Mouse (Mus musculus): ENCODE data around the gene Cemip.

Gene Cemip

DNA sequence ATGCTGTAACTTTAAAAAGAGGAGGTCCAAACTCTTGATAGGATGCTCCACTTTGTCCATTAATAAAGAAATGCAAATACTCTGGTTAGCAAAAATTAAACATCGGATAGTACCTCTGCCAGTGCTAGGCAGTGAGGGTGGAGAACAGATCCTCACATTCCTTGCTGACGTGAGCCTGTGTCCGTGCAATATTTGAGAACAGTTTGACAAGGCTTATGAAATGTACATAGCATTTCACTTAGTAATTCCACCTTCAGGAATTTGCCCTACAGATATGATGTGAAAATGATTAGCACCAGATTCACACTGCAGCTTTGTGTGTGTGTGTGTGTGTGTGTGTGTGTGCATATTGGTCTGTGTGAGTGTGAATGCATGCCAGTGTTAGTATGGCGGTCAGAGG is 4.5 kb upstream of the Cemip start:
- DNase-seq: no peak

DNA sequence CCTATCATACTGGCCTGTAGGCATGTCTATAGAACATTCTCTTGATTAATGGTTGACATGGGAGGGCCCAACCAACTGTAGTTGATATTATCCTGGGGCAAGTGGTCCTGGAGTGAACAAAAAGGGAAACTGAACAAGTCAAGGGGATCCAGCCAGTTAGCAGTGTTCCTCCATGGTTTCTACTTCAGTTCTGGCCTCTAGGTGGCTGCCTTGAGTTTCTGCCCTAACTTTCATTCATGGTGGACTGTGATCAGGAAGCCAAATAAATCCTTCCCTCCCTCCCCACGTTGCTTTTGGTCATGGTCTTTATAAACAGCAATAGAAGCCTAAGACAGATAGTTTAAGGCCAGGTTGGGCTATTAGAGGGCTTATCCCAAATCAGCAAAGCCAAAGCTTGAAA is 3.5 kb upstream of the Cemip start:
- DNase-seq: no peak

DNA sequence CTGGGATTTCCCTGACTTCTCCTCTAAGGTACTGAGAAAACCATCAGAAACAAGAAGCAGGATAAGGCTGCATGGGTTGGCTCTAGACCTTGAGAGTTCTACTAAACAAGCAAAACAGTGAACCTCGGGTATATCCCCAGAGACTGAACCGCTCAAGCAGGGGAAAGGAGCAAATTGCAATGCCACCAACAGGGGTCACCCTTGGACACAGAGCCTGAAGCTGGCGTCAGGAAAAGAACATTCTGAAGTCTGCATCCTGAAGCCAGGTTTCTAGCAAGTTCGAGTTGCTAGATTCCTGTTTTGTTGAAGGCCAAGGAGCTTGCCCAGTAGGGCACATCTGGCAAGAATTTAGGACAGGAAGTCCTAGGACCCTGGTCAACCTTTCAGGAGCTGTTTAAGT is 2.7 kb upstream of the Cemip start:
- DNase-seq: peak; percentile 88

DNA sequence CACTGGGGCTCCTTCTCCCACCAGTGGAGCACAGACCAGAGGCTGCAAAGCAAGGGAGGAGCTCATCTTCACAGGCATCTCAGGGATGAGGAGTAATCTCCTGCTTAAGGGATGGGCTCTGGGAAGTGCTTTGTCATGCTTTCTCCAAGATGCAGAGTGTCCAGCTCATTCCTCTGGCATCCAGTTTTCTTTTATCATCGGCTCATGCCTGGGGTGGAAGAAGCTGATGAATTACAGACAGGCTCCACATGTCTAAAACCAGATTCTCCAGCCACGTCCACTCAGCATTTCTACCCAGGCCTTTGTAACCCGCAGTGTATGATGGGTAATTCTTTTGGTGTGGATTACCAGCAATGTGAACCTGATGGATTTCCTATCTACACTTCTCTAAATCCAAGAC is 1.9 kb upstream of the Cemip start:
- DNase-seq: no peak

DNA sequence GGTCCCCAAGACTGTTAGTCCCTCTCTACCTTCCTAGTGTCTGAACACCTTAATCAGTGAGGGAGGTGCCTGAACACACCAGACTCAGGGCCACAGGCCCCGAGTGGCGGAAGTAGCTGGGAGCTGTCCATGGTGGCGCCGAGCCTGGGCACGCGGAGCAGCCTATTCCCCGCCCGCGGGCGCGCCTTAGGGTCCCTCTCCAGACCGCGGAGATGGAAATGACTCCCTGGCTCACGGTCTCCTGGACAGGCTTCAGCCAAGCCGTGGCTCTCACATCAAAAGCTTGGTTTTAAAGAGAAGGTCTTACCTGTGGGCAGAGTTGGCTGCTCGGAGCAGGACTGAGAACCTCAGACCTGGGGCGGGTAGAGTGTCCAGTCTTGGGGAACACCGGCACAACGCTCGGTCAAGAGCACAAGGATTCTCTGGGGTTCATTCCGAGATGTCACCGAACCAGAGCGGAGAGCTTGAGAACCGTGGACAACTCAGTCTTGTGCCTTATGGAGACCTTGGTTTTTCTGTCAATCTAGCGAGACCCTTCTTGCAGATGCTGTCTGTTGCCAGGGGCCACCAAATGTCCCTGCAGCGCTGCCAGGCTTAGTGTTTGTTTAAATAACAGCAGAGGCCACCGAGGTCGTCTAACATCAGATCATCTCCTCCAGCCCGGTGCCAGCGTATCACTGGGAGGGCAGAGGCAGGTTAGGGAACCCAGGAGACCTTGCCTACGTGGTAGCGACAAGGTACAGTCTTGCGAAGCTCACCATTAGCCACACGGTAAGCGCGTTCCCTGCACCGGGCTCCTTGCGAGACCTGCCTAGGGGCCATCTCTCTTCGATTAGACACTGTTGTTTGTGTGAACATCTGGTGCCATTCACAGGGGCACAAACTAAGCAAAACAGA is 1.0 kb downstream of the Cemip start:
- DNase-seq: peak; percentile 67 to 82

DNA sequence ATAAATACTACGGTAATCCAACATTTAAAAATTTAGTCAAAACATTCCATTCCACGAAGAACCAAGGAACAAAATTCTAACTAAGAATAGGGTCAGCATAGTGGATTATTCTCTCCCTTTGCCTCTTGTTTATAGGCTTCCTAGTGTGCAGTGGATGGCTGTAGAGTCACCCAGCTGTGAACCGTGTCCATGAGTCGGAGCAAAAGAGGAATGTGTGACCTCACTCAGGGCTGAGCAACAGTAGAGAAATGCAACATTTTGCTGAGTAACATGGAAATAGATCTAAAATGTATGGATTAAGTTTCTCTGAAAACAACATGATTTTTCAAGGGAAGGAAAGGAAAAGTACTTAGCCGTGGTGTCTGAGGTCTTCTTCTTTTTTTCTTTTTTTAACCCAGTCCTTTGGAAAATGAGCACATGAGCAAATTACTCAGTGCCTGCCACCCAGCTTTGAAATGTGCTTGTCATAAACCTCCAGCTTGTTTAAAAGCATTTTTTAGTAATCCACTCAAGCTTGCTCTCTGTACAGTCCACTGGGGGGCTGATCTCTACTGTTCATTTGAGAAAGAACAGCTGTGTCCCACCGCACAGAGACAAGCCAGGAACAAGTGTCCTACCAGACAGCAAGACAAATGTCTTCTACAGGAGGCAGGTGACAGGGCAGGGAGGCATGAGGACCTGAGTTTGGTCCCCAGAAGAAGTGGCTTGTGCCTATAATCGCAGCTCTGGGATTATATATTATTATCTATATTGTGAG is 8.9 kb downstream of the Cemip start:
- no peak for DNase-seq

DNA sequence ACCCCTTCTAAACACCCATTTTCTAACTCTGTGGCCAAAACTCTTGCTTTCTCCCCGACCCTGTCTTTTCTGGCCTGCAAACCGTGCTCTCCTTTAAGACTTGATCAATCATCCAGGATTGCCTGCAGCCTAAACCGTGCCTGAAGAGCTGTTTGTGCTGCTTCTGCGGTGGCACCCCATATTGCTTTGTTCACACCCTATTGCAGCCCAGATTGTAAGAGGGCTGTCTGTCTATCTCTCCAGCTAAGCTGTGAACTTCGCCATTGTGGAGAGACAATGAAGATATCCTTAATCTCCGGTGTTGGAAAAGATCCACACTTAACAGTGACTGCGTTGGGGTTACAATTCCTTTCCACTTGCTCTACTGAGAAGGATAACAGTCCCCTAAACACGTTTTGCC is 12.0 kb downstream of the Cemip start:
- no peak for DNase-seq

GRCm38 (mm10) chr7:84073856-84074255 is 12.4 kb downstream of the Cemip start:
- peak; percentile 47 to 65 for DNase-seq

DNA sequence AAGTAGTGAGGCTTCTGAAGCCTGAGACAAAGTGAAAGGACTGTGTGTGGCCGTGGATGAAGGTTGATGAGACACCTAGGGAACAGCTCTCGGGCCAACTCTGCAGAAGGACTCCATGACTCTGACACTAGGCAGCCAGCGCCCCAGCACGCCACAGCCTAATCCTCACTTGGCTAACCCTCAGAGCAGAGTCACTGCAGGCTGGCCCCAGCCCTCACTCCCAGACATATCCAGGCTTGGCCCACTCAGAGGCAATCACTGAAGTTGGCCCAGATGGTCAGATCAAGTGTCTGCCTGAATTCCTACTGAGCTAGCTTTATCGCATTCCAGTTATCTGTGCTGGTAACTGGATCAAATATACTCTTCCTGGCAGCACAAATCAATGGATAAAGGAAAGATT is 17.4 kb downstream of the Cemip start:
- peak; percentile 81 to 92 for DNase-seq

- DNase-seq: no peak
Measured at GRCm38 (mm10) chr7:84059799-84060198, 26.5 kb downstream of the Cemip start.

DNA sequence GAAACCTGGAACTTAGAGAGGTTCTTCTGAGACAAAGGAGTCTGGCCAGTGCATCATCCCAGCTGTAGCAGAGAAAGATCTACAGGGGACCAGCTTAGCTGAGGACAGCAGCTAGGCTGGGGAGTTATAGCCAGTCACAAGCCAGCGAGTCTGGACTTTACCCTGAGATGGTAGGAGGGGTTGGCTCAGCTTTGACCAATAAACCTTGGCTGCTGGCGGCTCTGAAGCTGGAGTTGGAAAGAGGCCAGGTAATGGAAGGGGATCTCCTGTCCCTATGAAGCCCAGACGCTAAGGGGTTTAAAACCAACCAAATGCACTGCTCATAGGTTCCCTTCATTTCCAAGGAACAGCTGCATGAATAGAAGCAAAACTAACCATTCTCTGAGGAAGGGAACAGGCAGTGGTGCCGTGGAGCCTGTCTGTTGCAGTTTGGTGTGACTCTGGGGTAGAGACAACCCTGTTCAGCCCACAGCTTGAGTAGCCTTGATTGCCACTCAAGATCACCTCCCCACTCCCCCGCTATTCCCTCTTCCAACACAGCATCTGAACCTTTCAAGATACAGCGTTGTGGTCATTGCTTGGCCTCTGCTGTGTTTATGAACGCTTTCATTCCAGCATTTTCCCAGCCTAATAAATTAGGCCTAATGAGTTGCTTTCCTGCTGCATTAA is 30.2 kb downstream of the Cemip start:
- DNase-seq: peak; percentile 62 to 71

DNA sequence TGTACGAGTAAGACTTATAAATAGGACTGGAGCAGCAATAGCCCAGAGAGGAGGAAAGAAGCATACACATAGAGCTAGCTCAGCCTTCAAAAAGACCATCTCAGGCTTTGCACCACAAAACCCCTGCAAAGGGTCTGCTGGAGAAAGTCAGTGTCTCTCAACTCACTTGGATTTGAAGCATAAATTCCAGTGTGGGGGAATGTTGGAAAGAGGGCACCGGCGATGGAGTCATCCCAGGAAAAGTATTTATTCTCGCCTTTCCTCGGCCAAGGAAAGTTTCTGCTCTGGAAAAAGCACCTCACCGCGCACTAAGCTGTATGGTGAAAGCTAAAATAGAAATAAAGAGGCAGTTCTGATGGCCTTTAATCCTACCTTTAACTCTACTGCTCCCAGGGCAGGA is 32.4 kb downstream of the Cemip start:
- DNase-seq: no peak

DNA sequence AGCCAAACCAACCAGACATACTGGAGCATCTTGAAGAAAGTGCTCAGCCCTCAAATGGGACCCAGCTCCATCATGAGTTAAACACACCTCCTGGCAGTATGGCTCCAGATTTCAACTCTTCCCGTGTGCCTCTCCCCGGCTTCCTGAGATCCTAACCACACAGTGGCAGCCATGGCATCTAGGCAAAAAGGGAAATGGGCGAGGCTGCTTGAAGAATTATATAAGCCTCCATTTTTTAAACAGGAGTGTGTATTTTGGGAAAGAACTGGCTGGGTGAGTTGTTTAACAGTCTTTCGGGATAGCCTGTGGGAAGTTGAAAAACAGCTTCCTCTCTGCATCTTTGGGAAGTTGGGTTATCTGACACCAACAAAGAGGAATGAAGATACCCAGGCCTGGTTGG is 34.9 kb downstream of the Cemip start:
- no peak for DNase-seq

- DNase-seq: no peak
Measured at GRCm38 (mm10) chr7:84045546-84045945, 40.8 kb downstream of the Cemip start.

DNA sequence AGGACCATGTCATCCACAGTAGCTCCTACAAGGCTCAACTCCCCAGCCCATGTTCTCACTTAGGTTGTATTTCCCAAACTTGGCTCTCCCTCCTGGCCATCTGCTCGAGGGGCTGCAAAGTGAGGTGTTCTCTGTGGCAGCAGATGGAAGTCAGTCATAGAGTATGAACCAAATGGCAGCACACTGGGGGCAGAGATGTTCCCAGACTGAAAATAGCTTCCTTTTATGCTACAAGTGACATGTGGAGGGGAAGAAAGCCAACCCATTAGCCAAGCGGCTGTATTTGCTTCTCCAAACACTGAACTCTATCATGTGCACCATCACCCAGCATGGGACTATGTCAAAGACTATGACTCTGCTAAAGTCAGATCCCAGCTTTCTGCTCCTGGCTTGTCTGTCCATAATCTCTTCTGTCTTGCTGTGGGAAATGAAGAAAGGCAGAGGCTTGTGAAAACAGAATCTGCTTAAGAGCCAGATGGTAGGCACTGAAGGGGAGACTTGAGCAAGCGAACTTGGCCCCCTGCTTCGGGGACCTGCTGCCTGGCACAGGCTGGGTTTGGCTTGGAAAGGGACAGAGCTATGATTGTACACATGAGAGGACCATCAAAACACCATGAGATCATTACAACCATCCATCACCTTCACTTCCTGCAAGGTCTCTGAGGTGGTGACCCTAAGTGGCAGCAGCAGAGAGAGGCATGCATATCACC is 41.6 kb downstream of the Cemip start:
- peak; percentile 86 to 92 for DNase-seq

GRCm38 (mm10) chr7:84042726-84043125 is 43.6 kb downstream of the Cemip start:
- DNase-seq: no peak

GRCm38 (mm10) chr7:84039856-84040522 is 46.3 kb downstream of the Cemip start:
- DNase-seq: peak; percentile 36 to 58

GRCm38 (mm10) chr7:84038642-84039041 is 47.7 kb downstream of the Cemip start:
- DNase-seq: no peak

- DNase-seq: peak in 1 of 2 experiments; percentile 23
Measured at GRCm38 (mm10) chr7:84032831-84033230, 53.5 kb downstream of the Cemip start.

GRCm38 (mm10) chr7:84029120-84029771 is 57.1 kb downstream of the Cemip start:
- peak; percentile 47 to 69 for DNase-seq

- DNase-seq: no peak
Measured at GRCm38 (mm10) chr7:84028368-84028767, 57.9 kb downstream of the Cemip start.

All from cerebellum, postnatal 14 days (tissue).